Mouse (Mus musculus): ENCODE results near the gene 1700003F12Rik.

Gene 1700003F12Rik

DNA sequence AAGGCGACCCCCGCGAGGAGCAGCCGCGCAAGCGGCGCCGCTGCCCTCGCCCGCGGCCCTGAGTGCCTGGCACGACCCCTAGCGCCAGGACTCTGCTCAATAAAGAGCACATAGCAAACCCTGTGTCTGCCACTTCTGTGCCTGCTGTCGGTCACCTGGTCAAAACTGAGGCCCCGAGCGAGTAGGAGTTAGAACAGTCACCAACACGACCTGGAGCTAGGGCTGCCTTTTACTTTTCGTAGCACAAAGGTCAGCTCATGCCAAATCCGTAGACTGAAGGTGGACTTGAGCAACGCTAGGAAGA, 3.0 kb downstream of the 1700003F12Rik start:
- no peak for DNase-seq

DNA sequence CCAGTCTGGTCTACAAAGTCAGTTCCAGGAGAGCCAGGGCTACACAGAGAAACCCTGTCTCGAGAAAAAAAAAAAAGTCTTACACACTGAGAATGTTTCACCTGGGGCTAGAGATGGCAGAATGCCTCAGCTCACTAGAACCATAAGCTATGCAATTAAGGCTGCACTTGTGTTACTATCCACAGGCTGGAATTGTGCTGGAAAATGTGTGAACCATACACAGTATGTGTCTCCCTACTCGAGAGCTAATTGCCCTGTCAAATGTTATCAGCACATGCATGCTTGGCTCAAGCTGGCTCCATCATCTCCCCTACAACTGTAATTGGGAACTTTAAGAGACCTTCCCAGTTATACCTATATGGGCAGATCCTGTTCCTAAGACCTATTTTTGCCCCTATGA, 4.1 kb downstream of the 1700003F12Rik start:
- peak; percentile 12 for DNase-seq

DNA sequence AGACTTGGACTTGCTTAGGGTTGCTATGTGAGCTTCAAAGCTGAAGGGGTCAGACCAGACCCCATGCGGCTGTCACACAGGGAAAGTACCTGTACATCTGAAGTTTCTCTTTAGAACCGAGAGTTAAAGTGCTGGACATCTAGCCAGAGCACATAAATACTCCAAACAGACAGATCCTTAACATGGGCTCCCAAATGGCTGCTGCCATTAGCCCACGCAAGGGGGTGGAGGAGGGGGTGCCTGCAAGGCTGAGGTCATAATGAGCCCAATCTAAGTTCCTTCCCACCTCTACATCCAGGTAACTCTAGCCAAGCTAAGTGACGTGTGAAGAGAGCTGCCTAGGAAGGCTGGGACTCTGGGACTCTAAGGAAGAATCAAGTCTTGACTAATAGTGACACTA, 4.6 kb downstream of the 1700003F12Rik start, which contains the start of gene Actl10:
Gene Actl10 (plus strand): TSS at position 301 of the 400 bp plus-strand sequence.
- peak; percentile 21 for DNase-seq

DNA sequence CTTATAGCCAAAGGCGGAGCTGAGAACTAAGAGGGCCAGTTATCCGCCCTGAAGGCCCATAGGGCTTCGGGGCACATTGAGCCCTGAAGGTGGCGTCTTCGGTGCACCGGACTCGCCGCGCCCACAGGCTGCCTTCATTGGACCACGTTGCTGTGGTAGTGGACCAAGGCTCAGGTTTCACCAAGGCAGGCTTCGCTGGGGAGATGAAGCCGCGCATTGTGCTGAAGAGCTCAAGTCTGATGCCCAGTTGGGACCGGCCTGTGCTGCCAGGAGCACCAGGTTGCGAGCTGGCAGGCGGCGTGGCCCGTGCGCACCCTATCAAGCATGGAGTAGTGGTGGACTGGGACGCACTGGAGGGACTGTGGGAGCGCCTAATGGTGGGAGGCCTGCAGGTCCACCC, 5.0 kb downstream of the 1700003F12Rik start:
- no peak for DNase-seq

DNA sequence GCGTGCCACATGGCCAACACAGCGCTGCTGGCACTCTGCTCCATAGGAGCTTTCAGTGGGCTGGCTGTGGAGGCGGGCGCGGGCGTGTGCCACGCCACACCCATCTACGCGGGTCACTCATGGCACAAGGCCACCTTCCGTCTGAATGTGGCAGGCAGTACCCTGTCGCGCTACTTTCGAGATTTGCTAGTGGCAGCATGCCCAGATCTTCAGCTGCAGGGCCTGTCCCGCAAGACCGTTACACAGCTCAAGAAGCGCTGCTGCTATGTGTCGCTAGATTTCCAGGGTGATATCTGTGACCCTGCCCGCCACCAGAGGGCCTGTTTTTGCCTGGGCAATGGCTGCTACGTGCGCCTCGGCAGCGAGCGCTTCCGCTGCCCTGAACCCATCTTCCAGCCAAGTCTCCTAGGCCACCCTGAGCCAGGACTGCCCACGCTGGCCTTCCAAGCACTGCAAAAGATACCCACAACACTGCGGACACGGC, 5.6 kb downstream of the 1700003F12Rik start:
- peak; percentile 88 for DNase-seq

DNA sequence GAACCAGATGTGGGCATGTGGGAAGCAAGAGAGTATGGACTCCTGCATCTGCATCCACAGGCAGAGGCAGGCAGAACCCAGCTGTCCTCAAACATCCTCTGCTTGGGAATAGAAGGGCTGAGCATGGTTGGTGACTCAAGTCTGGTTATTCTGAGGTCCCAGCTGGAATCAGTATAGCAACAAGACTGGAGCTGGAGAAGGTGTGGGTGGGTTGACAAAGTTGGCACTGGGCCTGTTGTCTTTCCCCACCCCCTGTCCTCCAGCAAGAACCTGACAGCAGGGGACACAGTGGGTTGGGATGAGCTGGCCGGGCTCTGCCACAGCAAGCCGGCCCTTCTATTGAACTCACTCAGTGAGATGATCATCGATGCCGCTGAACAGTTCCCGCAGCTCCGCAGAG, 8.3 kb downstream of the 1700003F12Rik start:
- DNase-seq: peak; percentile 19

DNA sequence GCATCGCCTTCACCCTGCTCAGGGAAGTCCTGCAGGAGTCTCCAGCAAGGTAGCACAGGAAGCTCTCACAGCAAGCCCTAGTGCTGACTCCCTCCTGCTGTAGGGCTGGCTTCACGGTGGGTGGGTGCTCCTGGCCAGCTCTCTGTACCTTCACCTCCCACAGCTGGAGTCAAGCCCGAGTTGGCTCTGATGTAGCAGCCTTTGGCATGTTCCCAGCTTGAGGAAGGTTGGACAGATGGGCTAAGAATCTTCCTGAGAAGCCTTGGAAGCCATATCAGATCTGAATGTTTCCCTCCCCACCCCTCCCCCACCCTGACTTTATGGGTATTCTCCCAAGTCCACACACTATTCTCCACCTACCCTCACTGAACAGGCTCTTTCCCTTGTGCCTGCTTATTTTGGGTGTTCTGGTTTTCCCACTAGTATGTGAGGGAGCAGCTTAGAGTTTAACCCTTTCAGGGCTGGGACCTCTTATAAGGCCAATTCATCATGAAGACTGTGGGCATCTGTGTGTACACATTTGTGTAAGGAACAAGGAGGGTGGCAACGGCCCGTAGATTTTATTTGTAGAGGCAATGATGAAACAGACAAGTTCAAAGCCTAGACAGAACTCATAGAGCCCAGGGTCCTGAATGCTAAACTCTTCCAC, 10.4 kb downstream of the 1700003F12Rik start:
- peak; percentile 51 for DNase-seq

DNA sequence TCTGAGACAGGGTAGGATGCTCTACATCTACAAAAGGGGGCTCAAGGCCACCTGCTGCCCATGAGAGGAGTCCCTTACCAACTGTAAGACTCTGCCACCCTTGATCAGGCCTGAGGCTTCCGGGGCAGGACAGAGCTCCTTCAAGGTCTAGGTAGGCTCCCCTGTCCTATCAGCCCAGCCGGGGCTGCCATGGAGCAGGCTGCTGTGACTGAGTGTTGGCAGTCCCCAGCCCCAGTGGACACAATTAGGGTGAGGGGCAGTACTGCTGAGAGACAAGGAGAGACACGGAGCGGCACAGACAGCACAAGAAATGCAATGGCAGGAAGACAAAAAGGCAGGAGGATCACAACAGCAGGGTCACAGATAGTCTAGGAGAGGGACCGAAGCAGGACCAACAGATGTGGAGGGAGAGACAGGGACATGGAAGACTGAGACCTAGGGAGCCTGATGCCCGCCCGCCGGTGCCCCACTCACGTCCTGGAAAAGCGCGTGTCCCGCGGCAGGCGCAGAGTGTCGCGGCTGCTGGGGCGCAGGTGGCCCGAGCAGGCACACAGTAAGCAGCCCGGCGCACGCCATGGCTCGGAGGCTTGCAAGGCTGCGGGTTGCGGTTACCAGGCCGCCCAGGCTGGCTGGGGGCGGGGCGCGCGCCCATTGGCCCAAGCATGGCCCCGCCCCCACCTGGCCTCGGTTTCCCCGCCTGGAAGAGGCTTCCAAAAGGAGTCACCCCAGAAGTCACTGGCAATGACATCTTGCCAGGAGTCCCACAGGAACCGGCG, 11.6 kb downstream of the 1700003F12Rik start, which contains the start of gene Necab3:
Gene Necab3 (minus strand): TSS at position 627 of the 776 bp plus-strand sequence.
- DNase-seq: peak; percentile 61

DNA sequence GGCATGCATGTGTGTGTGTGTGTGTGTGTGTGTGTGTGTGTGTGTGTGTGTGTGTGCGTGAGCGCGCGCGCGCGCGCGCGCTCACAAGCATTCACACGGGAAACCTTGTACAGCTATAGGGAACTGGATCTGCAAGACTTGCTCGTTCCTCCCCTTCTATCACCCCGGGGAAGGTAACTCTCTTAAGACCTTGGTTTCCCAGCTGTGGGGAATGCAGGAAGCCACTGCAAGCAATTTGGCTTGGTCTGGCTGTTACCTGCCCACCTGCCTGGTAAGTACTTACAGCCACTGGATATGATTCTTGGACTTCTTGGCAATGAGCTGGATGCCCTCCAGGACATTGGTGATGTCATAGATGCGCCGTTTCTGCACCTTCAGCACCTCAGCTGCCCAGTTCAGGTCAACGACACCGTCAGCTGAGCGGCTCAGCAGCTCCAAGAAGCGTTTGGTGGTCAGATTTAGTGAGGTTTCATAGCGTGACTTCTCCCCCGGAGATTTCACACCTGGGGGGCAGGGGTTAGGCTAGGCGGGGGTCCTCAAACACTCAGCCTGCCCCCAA, 16.8 kb downstream of the 1700003F12Rik start:
- DNase-seq: peak; percentile 35

DNA sequence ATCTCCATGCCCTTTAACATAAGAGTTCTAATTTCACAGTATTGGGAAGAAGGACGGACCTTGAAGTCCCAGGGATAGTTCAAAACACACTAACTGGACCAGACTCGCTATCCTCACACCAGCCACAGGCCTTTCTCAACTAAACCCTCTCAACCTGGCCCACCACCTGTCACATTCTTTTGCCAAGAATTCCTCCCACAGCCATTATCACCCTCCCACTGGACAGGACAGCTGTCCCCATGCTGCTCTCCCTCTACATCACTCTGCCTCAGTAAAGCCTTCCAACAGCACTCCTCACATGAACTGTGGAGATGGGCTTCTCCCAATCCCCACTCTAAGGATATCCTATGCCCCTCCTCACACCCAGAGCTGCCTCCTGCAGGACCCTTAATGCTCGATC, 18.7 kb downstream of the 1700003F12Rik start:
- DNase-seq: peak; percentile 91

DNA sequence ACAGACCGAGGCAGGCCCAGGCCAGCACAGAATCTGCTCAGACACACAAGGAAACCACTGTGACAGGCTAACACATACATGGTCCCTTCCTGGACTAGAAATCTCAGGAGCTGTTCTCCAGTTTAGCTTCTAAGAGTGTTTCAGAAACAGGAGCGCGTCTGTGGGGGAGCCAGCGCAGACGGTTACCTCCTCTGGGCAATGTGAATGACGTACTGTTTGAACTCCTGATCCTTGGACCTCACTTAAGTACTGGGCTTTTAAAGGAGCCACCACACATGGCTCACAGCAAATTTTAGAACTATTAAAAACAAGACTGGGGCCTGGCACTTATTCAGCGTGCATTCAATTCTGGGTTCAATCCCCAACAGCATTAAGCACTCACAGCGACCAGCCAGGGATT, 19.8 kb downstream of the 1700003F12Rik start:
- DNase-seq: no peak

DNA sequence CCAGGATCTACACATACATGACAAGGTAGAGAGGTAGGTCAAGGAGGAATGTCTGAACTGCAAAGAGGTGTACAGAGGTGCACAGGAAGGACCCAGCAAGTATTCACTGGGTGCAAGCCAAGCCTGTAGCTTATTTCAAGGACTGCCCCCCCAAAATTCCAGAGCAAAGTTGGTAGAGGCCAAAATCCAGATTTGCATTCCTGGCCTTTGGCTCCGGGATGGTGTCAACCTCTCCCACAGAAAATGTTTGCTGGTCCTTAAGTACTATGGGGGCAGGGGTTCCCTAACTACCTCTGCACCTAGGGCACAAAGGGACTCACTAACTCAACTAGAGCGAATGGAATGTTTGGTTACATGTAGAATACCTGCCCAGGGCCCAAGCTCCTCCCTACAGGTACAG, 20.9 kb downstream of the 1700003F12Rik start:
- DNase-seq: peak; percentile 20

DNA sequence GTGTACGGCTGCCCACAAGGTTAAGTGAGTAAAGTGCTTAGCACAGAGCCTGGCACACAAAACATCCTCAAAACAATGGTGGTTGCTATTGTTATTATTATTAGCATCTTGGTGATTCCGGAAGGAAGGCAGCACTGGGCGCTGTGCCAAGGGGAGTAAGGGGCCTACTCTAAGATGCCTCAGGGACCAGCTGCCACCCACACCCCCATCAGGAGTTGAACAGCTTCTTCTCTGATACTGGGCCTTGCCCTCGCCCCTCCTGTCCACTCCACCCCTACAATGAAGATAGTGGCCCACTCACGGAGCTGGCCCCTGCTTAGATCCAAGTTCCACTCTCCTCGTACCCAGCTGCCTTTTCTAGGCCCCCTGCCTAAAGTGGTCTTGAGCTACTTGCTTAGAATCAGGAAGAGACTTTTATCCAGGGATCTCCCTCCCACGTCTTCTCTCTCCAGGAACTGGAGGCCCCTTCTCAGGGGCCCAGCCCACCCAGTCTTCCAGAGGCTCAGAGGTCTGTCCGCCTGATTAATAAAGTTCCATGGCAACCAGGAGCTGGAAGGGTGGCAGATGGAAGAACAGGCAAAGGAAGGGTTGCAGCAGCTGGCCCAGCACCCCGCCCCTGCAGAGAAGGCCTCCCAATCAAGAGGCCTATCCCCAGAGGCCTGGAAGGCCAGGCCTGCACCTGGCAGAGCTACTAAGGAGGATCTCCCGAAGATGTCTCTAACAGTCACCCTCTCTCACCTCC, 21.6 kb downstream of the 1700003F12Rik start:
- peak; percentile 51 for DNase-seq

DNA sequence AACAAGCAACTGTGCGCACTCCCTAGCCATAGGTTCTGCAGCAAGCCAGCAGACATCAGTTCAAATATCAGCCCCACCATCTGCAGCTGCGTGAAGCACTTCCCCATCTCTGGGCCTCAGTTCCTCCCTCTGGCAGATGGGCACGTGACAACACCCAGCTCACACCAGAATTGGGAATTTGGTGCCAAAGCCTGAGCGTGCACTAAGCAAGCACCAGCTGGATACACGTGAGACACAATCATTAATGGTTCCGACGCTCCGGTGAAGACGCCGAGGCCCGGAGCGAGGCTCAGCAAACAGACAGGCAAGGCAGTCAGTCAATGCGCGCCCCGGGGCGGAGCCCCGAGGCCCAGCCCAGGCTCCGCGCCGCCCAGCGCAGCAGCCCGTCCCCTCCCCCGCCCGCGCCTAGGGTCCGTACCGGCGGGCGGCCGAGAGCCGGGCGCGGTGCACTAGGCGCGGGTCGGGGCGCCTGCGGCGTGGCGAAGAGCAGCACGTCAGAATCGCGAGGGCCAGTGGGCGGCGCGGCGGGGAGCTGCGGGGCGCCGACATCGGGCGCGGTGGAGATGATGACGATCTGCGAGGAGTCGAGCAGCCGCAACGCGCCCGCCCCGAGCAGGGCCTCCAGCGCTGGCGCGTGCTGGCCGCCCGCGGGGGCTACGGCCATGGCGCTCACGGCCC, 22.3 kb downstream of the 1700003F12Rik start:
- DNase-seq: no peak

DNA sequence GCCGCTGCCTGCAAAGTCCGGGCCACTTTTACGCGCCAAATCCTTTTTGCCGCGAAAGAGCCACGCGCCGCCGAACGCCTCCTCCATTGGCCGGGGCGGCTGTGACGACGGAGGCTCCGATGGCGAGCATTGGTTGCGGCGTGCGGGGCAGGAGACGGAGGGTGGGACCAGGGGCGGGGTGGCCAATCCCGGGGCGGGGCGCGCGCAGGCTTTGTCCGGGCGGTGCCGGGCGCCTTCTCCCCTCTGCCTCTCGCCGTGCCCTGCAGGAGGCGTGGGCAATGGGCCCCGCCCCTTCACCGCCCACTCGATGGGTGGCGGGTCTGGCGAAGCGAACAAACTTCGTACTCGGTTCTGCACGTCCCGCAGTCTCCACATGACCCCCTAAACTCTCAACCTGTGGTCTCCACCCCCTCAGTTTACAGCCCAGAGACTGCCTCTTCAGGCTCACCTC, 23.0 kb downstream of the 1700003F12Rik start, which contains the start of gene E2f1:
Gene E2f1 (minus strand): TSS at position 57 of the 451 bp plus-strand sequence.
- peak; percentile 88 for DNase-seq

DNA sequence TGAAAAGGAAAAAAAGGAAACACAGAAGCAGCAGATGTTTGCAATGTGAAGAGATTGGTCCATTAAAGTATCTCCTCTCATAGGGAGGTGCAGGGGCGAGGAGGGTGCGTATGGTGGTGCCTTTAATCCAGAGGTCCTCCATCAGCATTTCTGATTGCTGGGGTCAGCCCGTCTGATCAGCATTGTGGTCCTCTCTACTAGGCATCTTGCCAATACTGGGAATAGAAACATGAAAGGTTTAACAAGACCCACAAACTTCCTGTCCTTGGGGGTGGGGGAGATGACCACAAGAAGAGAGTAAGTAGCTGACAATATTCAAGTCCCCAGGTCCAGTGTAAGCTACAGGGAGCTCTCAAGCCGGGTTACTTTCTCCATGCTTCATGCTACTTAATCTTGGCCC, 23.8 kb downstream of the 1700003F12Rik start:
- DNase-seq: peak; percentile 27

DNA sequence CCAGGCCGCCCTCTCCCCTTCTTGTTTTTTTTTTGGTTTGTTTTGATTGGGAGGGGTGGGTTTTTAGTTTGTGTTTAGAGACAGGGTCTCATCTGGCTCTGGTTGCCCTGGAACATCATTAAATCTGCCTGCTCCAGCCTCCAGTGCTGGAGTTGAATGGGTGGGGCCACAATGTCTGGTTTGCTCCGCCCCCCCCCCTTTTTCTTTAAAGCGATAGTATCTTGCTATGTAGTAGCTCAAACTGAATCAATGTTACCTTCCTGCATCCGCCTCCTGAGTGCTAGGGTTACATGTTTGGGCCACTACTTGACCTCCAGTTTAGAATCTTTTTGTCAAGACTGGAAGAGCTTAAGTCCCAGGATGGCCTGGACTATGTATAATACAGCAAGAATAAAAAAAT, 24.4 kb downstream of the 1700003F12Rik start:
- DNase-seq: no peak

DNA sequence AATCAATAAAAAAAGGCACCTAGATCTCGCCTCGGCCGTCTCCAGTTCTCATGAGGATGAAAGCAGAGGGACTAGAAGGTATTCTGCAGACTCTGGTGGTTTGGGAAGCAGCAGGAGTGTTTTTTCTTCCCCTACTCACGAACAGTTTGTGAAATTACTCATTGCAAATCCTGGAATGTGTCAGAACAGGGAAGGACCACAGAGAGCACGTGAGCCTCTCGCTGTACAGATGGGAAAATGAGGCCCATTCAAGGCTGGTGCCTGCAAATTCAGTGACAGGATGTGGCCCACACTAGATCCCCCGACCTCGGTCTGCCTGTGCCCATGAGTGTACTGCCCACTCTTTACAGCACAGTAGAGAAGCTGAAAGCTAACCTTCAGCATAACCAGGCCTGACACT, 25.1 kb downstream of the 1700003F12Rik start:
- no peak for DNase-seq

DNA sequence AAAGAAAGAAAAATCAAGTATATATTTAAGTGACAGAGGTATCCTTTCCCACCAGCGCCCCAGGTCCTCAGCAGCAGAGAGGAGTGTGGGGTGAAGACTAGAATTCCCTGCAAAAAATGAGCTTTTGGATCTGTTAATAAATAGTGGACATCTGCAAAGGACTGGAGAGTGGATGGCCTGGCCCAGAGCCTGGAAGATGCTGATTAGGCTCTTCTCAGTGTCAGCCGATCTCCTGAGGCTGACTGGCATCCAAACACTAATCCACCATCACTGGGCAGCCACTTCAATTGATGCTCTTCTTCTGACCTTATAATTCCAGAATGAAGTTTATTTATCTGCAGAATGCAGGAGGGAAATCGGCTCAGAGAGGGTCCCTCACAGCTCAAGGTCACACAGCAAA, 26.1 kb downstream of the 1700003F12Rik start:
- DNase-seq: no peak

DNA sequence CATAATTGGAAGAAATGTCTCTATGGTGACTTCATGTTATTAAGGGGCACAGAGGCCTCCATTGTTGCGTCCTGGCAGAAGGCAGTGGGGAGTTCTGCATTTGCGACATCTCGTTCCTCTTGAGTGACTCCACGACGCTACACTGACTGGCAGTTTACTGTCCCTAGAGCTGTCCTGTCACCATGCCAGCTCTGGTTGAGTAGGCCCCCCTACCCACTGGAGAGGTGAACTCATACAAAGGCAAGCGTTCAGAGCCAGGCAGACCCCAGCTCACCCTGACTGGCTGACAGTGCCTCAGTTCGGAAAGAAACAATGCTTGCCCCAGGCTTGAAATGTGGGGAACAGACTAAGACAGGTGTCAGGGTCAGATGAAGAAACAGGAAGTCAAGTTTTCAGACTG, 27.4 kb downstream of the 1700003F12Rik start:
- no peak for DNase-seq

DNA sequence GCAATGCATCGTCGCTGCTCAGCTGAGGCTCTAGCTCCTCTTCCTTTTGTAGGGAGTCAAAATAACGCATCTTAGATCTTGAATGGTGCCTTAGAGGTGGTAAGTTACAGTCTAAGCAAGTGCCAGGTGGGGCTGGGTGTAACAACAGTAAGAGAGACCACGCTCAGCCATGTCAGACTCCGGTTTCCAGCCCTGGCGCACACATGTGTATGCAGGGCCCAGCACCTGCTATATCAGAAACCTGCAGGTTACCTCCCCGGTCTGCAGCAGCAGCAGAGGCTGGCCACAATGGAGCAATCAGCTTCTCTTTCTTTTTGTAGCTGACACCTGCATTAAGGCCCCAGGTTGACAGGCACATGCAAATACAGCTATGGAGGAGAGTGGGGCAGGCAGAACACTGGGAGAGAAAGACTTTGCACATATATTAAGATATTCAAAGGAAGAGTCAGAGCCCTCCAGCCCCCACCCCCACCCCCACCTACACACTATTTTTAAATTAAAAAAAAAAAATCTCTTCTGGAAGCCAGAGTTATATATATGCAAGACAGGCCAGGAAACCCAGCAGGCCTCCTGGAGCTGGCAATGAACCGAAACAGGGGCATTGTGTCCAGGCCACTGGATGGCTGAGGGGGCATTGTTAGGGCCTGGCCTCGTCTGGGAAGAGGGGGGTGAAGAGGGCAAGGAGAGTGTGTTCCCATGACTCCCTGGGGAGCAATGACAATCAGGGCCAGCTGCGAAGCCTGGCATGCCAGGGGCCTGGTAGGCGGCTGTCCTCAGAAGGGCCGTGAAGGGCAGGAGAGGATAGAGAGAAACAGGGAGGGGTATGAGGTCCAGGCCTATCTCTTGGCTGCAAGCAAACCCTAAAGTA, 30.2 kb downstream of the 1700003F12Rik start:
- no peak for DNase-seq

DNA sequence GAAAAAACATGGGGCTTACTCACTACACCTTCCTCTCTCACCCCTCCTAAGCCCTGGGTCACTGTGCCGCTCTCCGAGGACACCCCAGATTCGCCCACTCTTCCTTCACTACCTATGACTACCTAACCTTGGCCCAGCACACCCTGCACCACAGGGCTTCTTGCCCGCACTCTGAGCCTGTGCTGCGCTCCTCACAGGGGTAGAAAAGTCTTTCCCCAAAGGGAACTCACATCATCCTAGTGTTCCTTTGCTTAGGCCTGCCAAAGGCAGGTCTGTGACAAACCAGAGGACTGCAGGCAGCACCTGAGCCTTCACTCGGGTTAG, 30.8 kb downstream of the 1700003F12Rik start:
- DNase-seq: no peak
